Mouse (Mus musculus) mature B cell (primary cell): ENCODE measurements around the gene Tubd1.

ENCODE experiments used
- in situ Hi-C: fragments of 300-500 bp; cut with MboI; formaldehyde crosslinking; loops from 2 replicates; pipeline ENCODE4 v1.14.3; 2019

The Tubd1 gene

DNA sequence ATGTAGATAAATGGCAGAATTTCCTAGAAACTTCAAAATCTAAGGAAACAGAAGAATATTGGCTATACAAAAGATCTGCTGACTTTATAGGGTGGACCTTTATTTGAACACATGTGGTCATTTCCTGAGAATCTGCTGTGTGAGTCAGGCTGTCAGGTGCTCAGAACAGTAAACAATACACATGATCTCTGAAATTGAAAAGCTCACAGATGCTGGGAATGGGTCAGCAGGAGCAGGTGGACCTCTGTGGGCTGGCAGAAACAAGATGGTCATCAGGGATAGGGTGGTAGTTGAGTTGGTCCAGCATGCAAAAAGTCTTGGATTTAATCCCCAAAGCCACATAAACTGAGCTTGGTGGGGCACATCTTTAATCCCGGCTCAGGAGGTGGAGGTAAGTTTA, 53.8 kb downstream of the Tubd1 start:
- in situ Hi-C loops, result no loop called here

DNA sequence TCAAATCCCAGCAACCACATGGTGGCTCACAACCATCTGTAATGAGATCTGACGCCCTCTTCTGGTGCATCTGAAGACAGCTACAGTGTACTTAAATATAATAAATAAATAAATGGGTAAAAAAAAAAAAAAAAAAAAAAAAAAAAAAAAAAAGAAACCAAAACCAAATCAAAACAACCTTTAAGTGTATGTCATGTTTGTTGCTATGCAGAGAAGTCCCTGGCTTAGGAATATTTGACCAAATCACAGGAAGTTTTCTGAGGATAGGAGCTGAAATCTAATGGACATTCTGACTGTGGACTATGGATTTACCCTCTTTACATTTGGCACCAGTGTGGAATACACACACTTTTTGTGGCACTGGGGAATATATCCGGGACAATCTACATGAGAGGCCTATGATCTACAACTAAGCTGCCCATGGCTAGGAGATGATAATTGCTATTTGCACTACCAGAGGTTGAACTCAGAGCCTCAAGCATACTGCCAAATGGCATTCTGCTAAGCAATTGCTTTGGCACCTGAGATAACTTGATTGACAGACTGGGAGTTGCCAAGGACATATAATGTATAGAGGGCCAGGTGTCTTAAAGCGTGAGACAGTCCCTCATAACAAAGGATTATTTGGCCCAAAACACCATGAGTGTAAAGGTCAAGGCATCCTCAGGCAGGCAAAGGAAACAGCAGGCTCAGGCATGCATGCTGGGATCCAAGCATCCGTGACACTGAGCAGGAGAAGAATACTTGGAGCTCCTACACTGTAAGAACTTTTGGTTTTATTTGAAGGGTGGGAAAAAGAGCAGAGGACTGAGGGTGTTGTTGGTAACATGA, 54.8 kb downstream of the Tubd1 start:
- in situ Hi-C loops, result no loop called here

DNA sequence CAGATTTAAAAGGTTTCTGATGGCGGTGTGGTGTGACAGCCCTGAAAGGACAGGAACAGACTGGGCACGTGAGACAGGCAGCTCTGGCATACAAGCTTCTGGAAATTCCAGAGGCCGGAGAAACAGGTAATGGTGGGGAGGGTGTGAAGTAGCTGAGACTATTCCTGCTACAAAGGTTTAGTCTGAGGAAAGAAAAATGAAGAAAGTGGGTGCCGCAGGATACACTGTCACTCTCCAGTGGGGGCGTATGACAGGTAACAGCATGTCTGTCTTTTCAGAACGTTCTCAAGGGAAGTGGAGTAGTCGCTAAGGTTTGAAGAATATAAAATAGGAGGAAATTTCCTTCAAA, 55.4 kb downstream of the Tubd1 start:
- in situ Hi-C loops, result no loop called here

DNA sequence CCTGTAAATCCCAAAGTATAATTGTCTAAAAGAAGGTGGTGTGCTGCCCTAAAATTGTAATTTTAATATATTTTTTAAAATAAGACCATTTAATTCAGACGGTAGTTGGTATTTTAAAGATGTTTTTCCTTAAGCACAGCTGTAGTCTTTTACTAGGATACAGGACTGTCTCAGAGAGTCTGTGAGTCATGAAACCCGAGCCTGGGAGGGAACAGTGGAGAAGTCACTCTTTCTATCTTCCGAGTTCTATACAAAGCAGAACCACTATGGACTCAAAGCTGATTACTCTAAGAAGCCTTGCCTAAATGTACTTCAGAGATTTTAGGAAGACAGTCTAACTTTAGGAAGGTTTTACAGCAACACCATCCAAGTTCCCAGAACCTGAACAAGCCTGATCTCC, 57.3 kb downstream of the Tubd1 start:
- in situ Hi-C loops, result no loop called here

DNA sequence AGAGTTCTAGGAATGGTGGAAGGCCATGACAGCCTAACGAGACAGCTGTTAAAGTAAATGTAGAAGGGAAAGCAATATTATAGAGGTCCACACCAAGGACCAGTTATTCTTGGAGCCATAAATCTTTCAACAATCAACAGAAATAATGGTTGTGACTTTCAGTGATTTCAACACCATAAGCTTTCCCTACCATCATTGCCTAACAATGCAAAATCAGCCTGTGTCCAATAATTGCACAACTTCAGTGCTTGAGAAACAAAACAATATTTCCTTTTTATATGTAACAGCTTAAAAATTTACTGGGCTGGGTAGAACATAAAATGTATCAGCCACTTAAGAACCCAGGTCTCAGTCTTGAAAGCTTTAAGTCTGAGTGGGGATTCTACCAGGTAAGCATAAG, 58.9 kb downstream of the Tubd1 start:
- in situ Hi-C loops, result no loop called here

DNA sequence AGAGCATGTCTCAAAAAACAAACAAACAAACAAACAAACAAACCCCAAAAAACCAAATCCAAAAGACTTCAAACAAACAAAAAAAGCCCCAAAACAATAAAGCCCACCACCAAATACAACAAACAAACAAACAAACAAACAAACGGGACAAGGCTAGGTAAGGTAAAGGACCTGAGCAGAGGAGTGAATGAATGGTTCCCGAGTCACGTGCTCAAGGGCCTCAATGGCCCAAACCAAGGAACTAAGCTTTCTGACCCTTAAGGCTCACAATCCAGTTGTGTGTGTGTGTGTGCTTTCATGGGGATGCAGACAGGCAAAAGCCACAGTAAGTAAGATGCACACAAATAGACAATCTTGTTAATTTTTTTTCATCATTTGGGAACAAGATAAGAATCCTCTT, 59.5 kb downstream of the Tubd1 start:
- in situ Hi-C loops, result no loop called here

DNA sequence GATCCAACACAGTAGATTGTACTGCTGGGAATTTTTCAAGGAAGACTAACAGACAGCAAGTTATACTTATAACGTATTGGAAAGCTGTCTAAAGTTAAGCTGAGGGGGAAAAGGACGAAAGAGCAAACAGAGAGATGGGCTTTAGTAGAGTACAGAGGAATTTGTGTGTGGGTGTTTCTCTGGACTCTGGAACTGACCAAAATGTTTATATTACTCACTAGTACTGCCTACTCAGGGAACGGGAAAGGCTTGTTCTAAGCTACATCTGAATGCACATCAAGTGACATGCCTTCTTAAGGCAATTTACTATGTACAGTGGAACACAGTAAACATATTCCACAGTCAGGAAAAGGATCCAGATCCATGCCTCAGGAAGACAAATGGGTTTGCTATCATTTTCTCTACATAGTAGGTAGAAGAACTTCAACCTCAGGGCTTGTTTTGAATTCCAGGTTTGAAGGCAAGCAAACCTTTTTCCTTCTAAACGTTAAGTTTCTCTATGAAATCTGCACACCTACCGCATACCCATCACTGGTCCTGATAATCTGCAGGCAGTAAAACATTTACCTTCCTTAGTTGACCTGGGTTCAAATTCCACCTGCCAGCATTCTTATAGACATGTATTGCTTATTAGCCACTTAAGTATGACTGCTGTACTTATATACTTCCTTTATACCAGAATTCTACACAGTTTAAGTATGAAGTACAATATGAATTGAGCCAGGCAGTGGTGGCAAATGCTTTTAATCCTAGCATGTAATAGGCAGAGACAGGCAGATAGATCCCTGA, 60.1 kb downstream of the Tubd1 start:
- in situ Hi-C loops, result no loop called here

DNA sequence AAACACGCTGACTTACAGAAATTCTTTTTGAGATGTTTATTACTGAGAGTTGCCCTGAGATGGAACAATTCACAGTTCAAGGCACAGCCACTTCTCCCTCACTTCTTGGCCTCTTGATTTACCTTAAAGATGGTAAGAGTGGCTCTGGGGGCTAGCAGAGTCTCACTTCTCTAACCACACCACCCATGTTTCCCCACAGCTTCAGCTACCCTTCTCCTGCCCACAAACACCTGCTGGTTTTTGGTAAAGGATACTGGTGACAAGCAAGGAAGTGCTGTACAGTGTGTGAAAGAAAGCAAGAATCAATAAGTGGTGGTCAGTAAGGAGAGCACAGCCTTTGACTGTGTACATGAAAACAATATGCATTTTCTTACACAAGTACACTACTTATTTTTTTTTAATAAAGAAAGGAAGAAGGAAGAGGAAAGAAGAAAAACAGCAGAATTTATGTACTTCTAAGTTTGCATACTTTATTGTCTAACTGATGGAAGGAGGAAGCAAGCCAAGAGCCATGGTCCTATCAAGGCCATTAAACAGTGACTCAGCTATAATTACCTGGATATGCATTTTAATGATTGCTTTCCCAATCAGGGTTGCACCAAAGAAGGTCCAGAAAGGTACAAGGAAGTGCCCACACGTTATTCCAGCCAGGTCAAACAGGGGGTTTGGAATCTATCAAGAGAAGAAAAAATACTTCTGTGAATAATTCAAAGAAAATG, 62.0 kb downstream of the Tubd1 start:
- in situ Hi-C loops, result no loop called here

DNA sequence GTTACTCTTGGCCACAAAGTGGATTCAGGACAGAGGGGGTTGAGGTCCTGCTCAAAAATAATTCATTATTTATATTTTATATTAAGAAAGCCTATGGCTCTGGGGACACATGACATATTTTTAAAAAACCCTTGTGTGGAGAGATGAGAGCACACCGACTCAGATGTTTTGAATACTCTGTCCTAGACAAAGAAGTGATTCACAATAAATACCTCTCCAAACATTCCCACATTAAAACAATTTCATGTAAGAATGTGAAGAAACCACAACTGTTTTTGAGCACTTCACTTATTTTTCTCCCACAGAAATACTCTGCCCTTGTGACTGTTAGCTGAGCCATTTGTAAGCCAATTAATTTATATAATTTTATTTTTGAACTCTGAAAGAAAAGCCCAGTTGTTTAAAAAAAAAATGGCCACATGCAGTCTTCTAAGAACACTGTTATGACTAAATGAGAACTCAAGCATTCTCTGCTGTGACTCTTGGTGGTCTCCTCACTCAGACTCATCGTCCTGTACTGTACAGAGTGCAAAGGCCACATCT, 63.1 kb downstream of the Tubd1 start:
- in situ Hi-C loops, result no loop called here

DNA sequence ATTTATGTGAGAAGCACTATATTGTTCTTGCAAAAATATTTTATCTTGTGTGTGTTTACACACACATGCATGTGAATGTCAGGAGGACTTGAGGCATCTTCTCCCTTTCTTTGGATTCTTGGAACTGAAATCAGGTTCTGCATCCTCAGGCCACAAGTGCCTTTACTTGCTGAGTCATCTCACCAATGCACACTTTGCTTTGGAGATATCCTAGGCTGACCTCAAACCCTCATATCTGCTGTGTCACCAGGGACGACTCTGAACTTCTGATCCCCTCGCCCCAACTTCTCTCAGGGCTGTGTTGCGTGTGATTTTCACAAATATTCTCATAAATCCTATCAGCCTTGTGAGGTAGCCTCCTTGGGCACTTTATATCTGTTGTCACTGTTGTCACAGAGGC, 65.4 kb downstream of the Tubd1 start:
- in situ Hi-C loops, result no loop called here

DNA sequence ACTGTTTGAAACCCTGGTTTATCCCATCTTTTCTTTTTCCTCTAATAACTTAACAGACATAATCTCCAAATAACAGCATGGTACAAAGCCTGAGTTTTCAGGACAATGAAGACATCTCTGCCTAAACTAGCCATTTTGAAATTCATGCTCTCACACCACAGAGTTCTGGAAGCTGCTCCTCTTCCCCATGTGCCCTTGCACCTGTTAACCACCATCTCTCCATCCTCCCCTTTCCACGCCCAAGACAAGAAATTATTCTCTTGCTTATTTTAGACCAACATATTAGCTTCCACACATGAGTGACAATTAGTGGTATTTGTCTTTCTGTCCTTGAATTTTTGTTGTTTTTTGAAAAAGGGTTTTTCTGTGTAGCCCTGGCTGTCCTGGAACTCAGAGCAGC, 67.2 kb downstream of the Tubd1 start:
- in situ Hi-C loops, result no loop called here

DNA sequence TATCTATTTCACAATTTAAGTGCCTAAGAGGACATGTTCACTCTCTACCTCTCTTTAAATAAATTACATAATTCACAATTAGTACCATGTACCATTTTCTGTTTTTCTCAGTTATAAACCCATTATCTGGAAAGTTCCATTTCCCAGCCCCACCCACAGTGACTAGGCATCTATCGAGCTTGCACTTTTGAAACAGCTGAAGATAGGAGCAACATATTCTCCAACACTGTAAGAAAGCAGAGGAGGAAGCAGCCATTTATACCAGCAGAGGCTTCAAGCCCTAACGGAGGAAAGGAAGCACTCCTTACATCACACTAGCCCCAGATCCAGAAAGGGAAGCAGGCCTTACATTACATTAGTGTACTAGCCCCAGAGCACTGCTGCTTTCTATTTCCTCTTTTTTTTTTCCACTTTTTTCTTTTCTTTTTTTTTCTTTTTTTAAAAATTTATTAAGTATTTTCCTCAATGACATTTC, 69.3 kb downstream of the Tubd1 start:
- in situ Hi-C loops, result no loop called here

DNA sequence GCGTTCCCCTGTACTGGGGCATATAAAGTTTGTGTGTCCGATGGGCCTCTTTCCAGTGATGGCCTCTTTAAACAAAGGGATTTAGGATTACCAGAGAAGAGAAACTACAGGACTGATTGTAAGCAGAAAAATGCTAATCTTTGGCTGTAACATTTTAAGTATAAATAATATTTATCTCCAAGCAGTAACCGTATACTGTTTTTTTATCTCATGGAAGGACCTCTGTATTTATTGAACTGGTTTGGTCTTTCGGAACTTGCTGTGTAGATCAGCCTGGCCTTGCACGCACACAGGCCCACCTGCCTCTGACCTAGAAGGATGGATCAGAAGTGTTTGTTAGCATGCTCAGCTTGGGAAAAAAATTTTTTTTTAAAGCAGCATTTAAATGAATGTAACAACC, 69.8 kb downstream of the Tubd1 start:
- in situ Hi-C loops, result no loop called here
